Mouse (Mus musculus) MEL (cell line): Measurements from ENCODE around the gene Mterf2. TPM values are rescaled to one million over a fixed set of nuclear protein-coding genes. Genes with fewer than 3 reads are reported as not detected.

Source experiments
- DNase-seq: peaks from one replicate; pipeline ENCODE4 v3.0.0; 2011; ENCODE audit warnings: low read depth, low spot score
- H3K27ac ChIP-seq: 2 replicates; pipeline ENCODE4 v1.5.1; 2012; ENCODE audit warnings: low read depth, mild to moderate bottlenecking, control low read depth, low read length, moderate library complexity; ENCODE audit not compliant: control insufficient read depth
- H3K27me3 ChIP-seq, 2 experiments: fragments of 150-350 bp in 1 of 2; sonication (generic) in 1 of 2; 2 replicates each; pipeline ENCODE4 v1.6.1; 2012; ENCODE audit warnings: low read length in 2 of 2, mild to moderate bottlenecking in 2 of 2, improper control_type of control experiment in 1 of 2, moderate library complexity in 1 of 2; ENCODE audit not compliant: insufficient read depth in 2 of 2, control insufficient read depth in 1 of 2
- H3K36me3 ChIP-seq, 2 experiments: 2 replicates each; pipeline ENCODE4 v1.6.1; 2012 to 2014; ENCODE audit warnings: low read length in 2 of 2, improper control_type of control experiment in 1 of 2, inconsistent platforms in 1 of 2, mild to moderate bottlenecking in 1 of 2; ENCODE audit not compliant: insufficient read depth in 2 of 2, control insufficient read depth in 1 of 2
- H3K4me1 ChIP-seq, 2 experiments: fragments of 150-350 bp in 1 of 2; sonication (generic) in 1 of 2; 2 replicates each; pipeline ENCODE4 v1.6.1; 2012; ENCODE audit warnings: low read length in 2 of 2, improper control_type of control experiment in 1 of 2, mild to moderate bottlenecking in 1 of 2; ENCODE audit not compliant: insufficient read depth in 2 of 2, control insufficient read depth in 1 of 2
- H3K4me3 ChIP-seq, 2 experiments: fragments of 150-350 bp in 1 of 2; sonication (generic) in 1 of 2; 2 replicates each; pipeline ENCODE4 v1.5.1; 2012; ENCODE audit warnings: low read depth in 2 of 2, low read length in 2 of 2, mild to moderate bottlenecking in 2 of 2, moderate library complexity in 2 of 2, control low read depth in 1 of 2, improper control_type of control experiment in 1 of 2; ENCODE audit not compliant: control insufficient read depth in 1 of 2, insufficient read depth in 1 of 2
- H3K79me2 ChIP-seq: 2 replicates; pipeline ENCODE4 v1.6.1; 2012; ENCODE audit warnings: mild to moderate bottlenecking, low read length, moderate library complexity; ENCODE audit not compliant: control insufficient read depth, poor library complexity, insufficient read depth
- H3K9ac ChIP-seq: 2 replicates; pipeline ENCODE4 v1.6.1; 2012; ENCODE audit warnings: low read depth, mild to moderate bottlenecking, control low read depth, low read length, moderate library complexity; ENCODE audit not compliant: control insufficient read depth, poor library complexity, severe bottlenecking
- H3K9me3 ChIP-seq: fragments of 150-350 bp; sonication (generic); replicated peaks from 2 replicates; pipeline ENCODE4 v1.6.1; 2012; ENCODE audit warnings: mild to moderate bottlenecking, low read length, improper control_type of control experiment, moderate library complexity; ENCODE audit not compliant: insufficient read depth
- BHLHE40 ChIP-seq: IDR thresholded peaks from 2 replicates; pipeline ENCODE4 v1.6.1; 2012; ENCODE audit warnings: low read depth, mild to moderate bottlenecking, inconsistent platforms, low read length, improper control_type of control experiment, borderline replicate concordance
- CTCF ChIP-seq, 3 experiments: IDR thresholded peaks in 2 of 3; conservative IDR thresholded peaks in 1 of 3; 2 replicates each; pipeline ENCODE4 v1.5.1; 2011 to 2012; ENCODE audit warnings: low read length in 3 of 3, low read depth in 2 of 3, mild to moderate bottlenecking in 2 of 3, improper control_type of control experiment in 1 of 3, inconsistent platforms in 1 of 3, mixed read lengths in 1 of 3, moderate library complexity in 1 of 3; ENCODE audit not compliant: control insufficient read depth in 1 of 3, insufficient read depth in 1 of 3, poor library complexity in 1 of 3, severe bottlenecking in 1 of 3
- ELF1 ChIP-seq: IDR thresholded peaks from 2 replicates; pipeline ENCODE4 v1.6.1; 2014; ENCODE audit warnings: low read depth, mild to moderate bottlenecking, inconsistent platforms, low read length, improper control_type of control experiment, moderate library complexity
- GABPA ChIP-seq: IDR thresholded peaks from 2 replicates; pipeline ENCODE4 v1.6.1; 2012; ENCODE audit warnings: low read depth, mild to moderate bottlenecking, inconsistent platforms, low read length, improper control_type of control experiment, moderate library complexity
- GATA1 ChIP-seq: IDR thresholded peaks from 2 replicates; pipeline ENCODE4 v1.6.1; 2011; ENCODE audit warnings: low read depth, low read length, improper control_type of control experiment
- HCFC1 ChIP-seq: IDR thresholded peaks from 2 replicates; pipeline ENCODE4 v1.6.1; 2012; ENCODE audit warnings: low read depth, mild to moderate bottlenecking, inconsistent platforms, low read length, improper control_type of control experiment, moderate library complexity
- JUND ChIP-seq: IDR thresholded peaks from 2 replicates; pipeline ENCODE4 v1.6.1; 2011; ENCODE audit warnings: low read depth, mild to moderate bottlenecking, improper control_type of control experiment, low read length
- MAFK ChIP-seq: IDR thresholded peaks from 2 replicates; pipeline ENCODE4 v1.6.1; 2011; ENCODE audit warnings: low read depth, mild to moderate bottlenecking, low read length, improper control_type of control experiment, borderline replicate concordance
- MAZ ChIP-seq: IDR thresholded peaks from 2 replicates; pipeline ENCODE4 v1.6.1; 2012; ENCODE audit warnings: low read depth, mild to moderate bottlenecking, inconsistent platforms, low read length, improper control_type of control experiment
- MXI1 ChIP-seq: IDR thresholded peaks from 2 replicates; pipeline ENCODE4 v1.6.1; 2011; ENCODE audit warnings: mild to moderate bottlenecking, low read depth, low read length, improper control_type of control experiment
- MYC ChIP-seq: IDR thresholded peaks from 2 replicates; pipeline ENCODE4 v1.6.1; 2011; ENCODE audit warnings: low read depth, mild to moderate bottlenecking, low read length, improper control_type of control experiment, moderate library complexity
- NRF1 ChIP-seq: IDR thresholded peaks from 2 replicates; pipeline ENCODE4 v1.6.1; 2014; ENCODE audit warnings: low read depth, mild to moderate bottlenecking, inconsistent platforms, low read length, improper control_type of control experiment, moderate library complexity; ENCODE audit not compliant: poor library complexity, insufficient read depth, severe bottlenecking
- POLR2A ChIP-seq, 2 experiments: IDR thresholded peaks; 2 replicates each; pipeline ENCODE4 v1.6.1; 2011 to 2012; ENCODE audit warnings: low read length in 2 of 2, mild to moderate bottlenecking in 2 of 2, control low read depth in 1 of 2, improper control_type of control experiment in 1 of 2, low read depth in 1 of 2, moderate library complexity in 1 of 2; ENCODE audit not compliant: control insufficient read depth in 1 of 2, insufficient read depth in 1 of 2, poor library complexity in 1 of 2
- RAD21 ChIP-seq: IDR thresholded peaks from 2 replicates; pipeline ENCODE4 v1.6.1; 2011; ENCODE audit warnings: mild to moderate bottlenecking, low read depth, low read length, improper control_type of control experiment
- RCOR1 ChIP-seq: IDR thresholded peaks from 2 replicates; pipeline ENCODE4 v1.6.1; 2012; ENCODE audit warnings: low read depth, mild to moderate bottlenecking, inconsistent platforms, low read length, improper control_type of control experiment
- USF1 ChIP-seq: IDR thresholded peaks from 2 replicates; pipeline ENCODE4 v1.6.1; 2014; ENCODE audit warnings: low read depth, mild to moderate bottlenecking, inconsistent platforms, low read length, improper control_type of control experiment, moderate library complexity
- ZKSCAN1 ChIP-seq: IDR thresholded peaks from 2 replicates; pipeline ENCODE4 v1.6.1; 2012; ENCODE audit warnings: low read depth, mild to moderate bottlenecking, inconsistent platforms, low read length, improper control_type of control experiment, moderate library complexity
- ZNF384 ChIP-seq: IDR thresholded peaks from 2 replicates; pipeline ENCODE4 v1.6.1; 2012; ENCODE audit warnings: low read depth, mild to moderate bottlenecking, inconsistent platforms, low read length, improper control_type of control experiment
- polyA plus RNA-seq, 2 experiments: library from polyadenylated mRNA; stranded (reverse) in 1 of 2; unstranded in 1 of 2; fragments of >175 nt in 1 of 2; fragments of >200 nt in 1 of 2; gene quantifications; 2 replicates each; pipeline versions ENCODE4 v1.2.1 to v1.2.4; 2012; ENCODE audit warnings: low replicate concordance in 2 of 2, low read depth in 1 of 2; ENCODE audit not compliant: insufficient read length in 2 of 2, insufficient read depth in 1 of 2, missing spikeins in 1 of 2
- total RNA-seq: library from RNA; depleted of rRNA; stranded (reverse); fragments of 300-350 nt; gene quantifications from 2 replicates; pipeline ENCODE4 v1.2.3, GENCODE M21; 2012

Mterf2 gene
- total and polyA plus RNA-seq, 3 experiments = 2.4 to 9.6 TPM; not detected in 1

DNA sequence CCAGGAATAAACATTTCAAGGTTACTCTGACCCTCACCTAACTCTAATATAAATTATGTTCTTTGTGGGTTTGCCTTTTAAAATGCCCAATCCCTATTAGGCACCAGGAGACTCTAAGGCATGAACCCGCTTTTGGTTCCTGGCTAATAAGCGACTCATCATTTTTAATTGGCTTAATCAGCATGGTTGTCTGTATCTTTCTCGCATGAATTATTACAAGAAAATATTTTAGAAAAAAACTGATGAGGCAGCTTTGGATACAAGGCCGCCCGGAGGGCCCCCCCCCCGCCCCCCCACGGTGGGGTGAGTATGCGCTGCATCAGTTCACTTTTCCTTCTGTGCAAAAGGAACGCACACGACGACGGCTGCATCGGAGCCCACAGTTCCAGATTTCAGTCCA lies 37.0 kb upstream of the Mterf2 start:
- no peak overlapping the region for H3K27ac ChIP-seq
- no peaks in the 10 kb centered on the region for H3K9me3 ChIP-seq
- no peaks in the 10 kb centered on the region for H3K4me1 ChIP-seq
- H3K79me2 ChIP-seq = no peaks in the 10 kb centered on the region
- no peaks in the 10 kb centered on the region for H3K27me3 ChIP-seq
- DNase-seq = no peak
- no peak overlapping the region for H3K4me3 ChIP-seq
- TF ChIP-seq ZNF384 (no peak), RCOR1 (no peak), RAD21 (no peak), HCFC1 (no peak), MYC (no peak), NRF1 (no peak), GATA1 (no peak), ZKSCAN1 (no peak), MAFK (no peak)
- no peak overlapping the region for H3K9ac ChIP-seq
- no peaks in the 10 kb centered on the region for H3K36me3 ChIP-seq

DNA sequence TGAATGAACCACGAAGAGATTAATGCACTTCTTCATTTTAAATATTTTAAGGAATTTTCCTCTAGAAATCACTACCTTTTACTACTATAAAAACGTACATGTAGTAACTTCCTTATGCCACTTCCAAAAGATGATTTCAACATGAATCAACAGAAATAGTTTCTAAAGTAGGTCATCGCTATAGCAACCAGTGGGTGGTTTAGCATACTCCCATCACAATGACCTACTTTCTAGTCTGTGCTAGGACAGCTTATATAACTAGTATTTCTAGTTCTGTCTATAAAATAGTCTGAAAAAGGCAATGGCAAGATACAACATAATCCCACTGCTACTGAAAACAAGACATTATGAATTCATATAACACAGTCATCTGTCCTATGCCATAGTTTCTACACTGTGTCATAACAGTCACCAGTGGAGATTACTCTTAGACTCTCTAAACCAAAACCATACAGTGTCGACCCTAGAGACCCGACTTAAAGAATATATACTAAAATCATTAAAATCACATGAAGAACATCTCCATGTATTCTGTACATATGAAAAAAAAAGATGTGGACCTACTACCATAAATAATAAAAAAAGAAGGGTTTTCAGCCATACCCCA lies 34.0 kb upstream of the Mterf2 start:
- Histone ChIP-seq H3K9ac (no peak overlapping the region), H3K27me3 (peaks cover 0 to 1% of the 10 kb centered on the region in 2 experiments; a peak in 1 of 4 replicates), H3K27ac (no peak overlapping the region), H3K4me1 (no peaks in the 10 kb centered on the region), H3K4me3 (no peak overlapping the region), H3K79me2 (no peaks in the 10 kb centered on the region), H3K9me3 (no peaks in the 10 kb centered on the region), H3K36me3 (no peaks in the 10 kb centered on the region)
- TF ChIP-seq ELF1 (no peak), POLR2A (IDR thresholded peaks at IDR 0.05; ENCODE audit: control insufficient read depth in 1 of 2, insufficient read depth in 1 of 2, low read depth in 1 of 2, low read length in 2 of 2, poor library complexity in 1 of 2) (no peak), ZNF384 (no peak), ZKSCAN1 (no peak), USF1 (no peak), MYC (no peak), GABPA (no peak), RCOR1 (no peak), BHLHE40 (no peak), MAZ (no peak), CTCF (IDR thresholded peaks at IDR 0.05 in 2 of 3, conservative IDR thresholded peaks at IDR 0.05 in 1 of 3; ENCODE audit: control insufficient read depth in 1 of 3, insufficient read depth in 1 of 3, low read depth in 2 of 3, low read length in 3 of 3, poor library complexity in 1 of 3, severe bottlenecking in 1 of 3) (no peak), RAD21 (no peak), MXI1 (no peak), JUND (no peak), NRF1 (no peak)
- no peak for DNase-seq
